Mouse (Mus musculus): ENCODE results near the gene Slc12a4. TPM values are rescaled to one million over a fixed set of nuclear protein-coding genes. Genes with fewer than 3 reads are reported as not detected.

Slc12a4 gene
- polyA plus RNA-seq, 1 experiment, result 1.7 TPM

DNA sequence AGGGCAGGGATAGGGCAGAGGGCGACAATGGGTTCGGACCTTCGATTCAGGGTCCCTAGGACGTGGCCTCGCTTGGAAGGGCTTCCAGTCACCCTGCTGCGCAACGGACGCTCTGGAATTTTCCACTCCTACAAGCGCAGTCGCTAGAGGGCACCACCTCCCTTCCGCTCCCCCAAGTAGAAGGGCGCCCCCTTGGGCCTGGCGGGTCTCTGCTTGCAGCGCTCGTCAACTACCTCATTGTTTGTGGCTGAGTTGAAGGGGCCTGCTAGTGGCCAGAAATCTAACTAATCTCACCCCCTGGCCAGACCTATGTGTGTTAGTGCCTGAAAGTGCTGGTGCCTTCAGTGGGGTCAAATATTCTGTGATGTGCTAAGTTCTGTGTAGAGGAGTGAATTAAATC lies 13.4 kb upstream of the Slc12a4 start, which contains the start of gene Dpep3:
Gene Dpep3 (minus strand): TSS at position 105 of the 400 bp plus-strand sequence.
- no peaks in the 10 kb centered on the region for H3K36me3 ChIP-seq (ENCODE audit: control insufficient read depth)
- no peak within 1 kb of the TSS for H3K4me3 ChIP-seq (replicated peaks)
- H3K9me3 ChIP-seq (ENCODE audit: control insufficient read depth, low read length), result peaks cover 5% of the 10 kb centered on the region
- peaks cover 29% of the 10 kb centered on the region for H3K4me1 ChIP-seq (ENCODE audit: control insufficient read depth)
- peaks cover 2% of the 10 kb centered on the region; the same call in 1 of the 2 replicates for H3K27me3 ChIP-seq (ENCODE audit: control insufficient read depth)
- TF ChIP-seq TAL1 (IDR thresholded peaks at IDR 0.05; ENCODE audit: low read length), result no peak
- TF ChIP-seq GATA1 (IDR thresholded peaks at IDR 0.05; ENCODE audit: low read length), result no peak

DNA sequence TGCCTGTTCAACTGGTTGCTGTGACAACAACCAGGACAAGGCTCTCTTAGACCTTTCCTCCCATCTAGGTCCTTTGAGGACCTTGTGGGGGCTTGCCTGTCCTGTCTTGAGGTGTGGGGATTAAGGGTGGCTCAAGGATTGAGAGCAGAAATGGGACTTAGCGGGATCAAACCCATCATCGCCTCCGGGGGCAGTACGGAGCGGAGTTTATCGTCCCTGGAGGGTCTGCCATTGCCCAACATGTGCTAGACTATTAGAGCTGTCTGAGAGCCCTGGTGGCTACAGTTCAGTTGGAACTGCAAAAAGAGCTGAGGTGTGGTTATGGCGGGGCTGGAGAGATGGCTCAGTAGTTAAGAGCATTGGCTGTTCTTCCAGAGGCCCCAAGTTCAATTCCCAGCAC lies 9.5 kb upstream of the Slc12a4 start:
- no peak overlapping the region for H3K4me3 ChIP-seq (replicated peaks)
- TF ChIP-seq TAL1 (IDR thresholded peaks at IDR 0.05; ENCODE audit: low read length) (no peak), GATA1 (IDR thresholded peaks at IDR 0.05; ENCODE audit: low read length) (no peak)
- H3K9me3 ChIP-seq (ENCODE audit: control insufficient read depth, low read length), result peaks cover 5% of the 10 kb centered on the region
- H3K27me3 ChIP-seq (ENCODE audit: control insufficient read depth), result no peaks in the 10 kb centered on the region
- peaks cover 32% of the 10 kb centered on the region for H3K4me1 ChIP-seq (ENCODE audit: control insufficient read depth)
- H3K36me3 ChIP-seq (ENCODE audit: control insufficient read depth), result no peaks in the 10 kb centered on the region

DNA sequence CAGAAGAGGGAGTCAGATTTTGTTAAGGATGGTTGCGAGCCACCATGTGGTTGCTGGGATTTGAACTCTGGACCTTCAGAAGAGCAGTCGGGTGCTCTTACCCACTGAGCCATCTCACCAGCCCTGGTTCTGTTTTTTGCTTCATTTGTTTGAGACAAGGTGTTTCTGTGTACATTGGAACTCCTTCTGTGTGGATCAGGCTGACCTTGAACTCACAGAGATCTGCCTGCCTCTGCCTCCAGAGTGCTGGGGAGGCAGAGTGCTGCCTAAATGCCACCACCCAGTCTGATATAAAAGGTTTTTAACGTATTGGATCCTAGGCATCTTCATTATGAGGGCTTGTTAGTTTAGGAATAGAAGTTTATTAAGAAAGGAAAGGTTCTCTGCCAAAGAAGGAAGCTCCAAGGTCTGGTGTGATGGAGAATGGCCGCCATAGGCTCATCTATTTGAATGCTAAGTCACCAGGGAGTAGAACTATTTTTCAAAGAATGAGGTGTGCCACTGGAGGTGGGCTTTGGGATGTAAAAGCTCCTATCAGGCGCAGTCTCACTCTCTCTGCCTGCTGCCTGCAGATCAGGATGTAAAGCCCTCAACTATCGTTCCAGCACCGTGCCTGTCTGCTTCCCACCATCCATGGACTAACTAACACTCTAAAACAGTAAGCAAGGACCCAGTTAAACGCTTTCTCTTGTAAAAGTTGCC lies 5.3 kb upstream of the Slc12a4 start:
- no peaks in the 10 kb centered on the region for H3K9me3 ChIP-seq (ENCODE audit: control insufficient read depth, low read length)
- TF ChIP-seq TAL1 (IDR thresholded peaks at IDR 0.05; ENCODE audit: low read length) (no peak), GATA1 (IDR thresholded peaks at IDR 0.05; ENCODE audit: low read length) (no peak)
- H3K4me3 ChIP-seq (replicated peaks), result no peak overlapping the region

DNA sequence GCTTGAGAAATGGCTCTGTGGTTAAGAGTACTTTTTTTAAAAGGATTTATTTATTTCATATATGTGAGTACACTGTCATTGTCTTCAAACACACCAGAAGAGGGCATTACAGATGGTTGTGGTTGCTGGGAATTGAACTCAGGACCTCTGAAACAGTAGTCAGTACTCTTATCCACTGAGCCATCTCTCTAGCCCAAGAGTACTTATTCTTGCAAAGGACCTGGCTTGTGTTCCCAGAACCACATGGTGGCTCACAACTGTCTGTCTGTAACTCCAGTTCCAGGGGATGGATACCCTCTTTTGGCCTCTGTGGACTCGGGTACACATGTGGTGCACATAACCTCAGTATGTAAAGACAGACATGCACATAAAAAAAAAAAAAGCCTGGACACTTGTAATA lies 3.5 kb upstream of the Slc12a4 start:
- Histone ChIP-seq H3K27me3 (ENCODE audit: control insufficient read depth) (no peaks in the 10 kb centered on the region), H3K9me3 (ENCODE audit: control insufficient read depth, low read length) (no peaks in the 10 kb centered on the region), H3K36me3 (ENCODE audit: control insufficient read depth) (peaks cover 3% of the 10 kb centered on the region), H3K4me1 (ENCODE audit: control insufficient read depth) (peaks cover 47% of the 10 kb centered on the region), H3K4me3 (replicated peaks) (no peak overlapping the region)
- TF ChIP-seq TAL1 (IDR thresholded peaks at IDR 0.05; ENCODE audit: low read length) (no peak), GATA1 (IDR thresholded peaks at IDR 0.05; ENCODE audit: low read length) (no peak)

More for the DNA sequence above, 5.3 kb upstream of the Slc12a4 start:
- Histone ChIP-seq H3K36me3 (ENCODE audit: control insufficient read depth) (no peaks in the 10 kb centered on the region), H3K27me3 (ENCODE audit: control insufficient read depth) (no peaks in the 10 kb centered on the region), H3K4me1 (ENCODE audit: control insufficient read depth) (peaks cover 41% of the 10 kb centered on the region)

DNA sequence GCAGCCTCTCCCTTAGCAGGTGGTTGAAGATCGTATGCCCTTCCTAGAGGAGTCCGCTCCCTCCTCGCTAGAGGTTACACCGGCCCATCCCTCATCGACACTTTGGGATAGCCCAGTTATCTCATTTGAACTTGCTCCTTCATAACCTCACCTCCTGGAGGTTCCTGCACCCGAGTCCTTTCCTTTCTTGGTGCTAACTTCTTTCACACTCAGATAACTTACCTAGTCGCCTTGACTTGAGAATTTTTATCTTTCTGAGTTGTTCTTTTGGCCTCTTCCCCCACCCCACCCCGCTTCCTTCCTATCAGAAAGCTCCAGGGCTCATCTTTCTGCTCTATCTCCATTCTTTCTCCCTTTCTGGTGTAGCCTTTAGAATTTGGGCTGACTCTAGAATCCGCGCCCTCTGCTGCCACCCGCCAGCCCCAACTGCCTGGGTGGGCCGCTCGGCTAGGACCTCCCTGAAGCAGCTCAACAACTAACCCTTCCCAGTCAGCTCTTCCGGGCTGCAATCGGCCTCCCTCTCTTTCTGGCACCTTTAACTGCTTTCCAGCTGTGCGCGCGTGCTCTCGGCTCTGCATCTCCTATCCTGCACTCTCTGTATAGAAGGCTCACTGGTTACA lies 905 bp upstream of the Slc12a4 start:
- peaks cover 14% of the 10 kb centered on the region for H3K36me3 ChIP-seq (ENCODE audit: control insufficient read depth)
- H3K27me3 ChIP-seq (ENCODE audit: control insufficient read depth), result no peaks in the 10 kb centered on the region
- peaks cover 64% of the 10 kb centered on the region for H3K4me1 ChIP-seq (ENCODE audit: control insufficient read depth)
- TF ChIP-seq GATA1 (IDR thresholded peaks at IDR 0.05; ENCODE audit: low read length), result no peak
- TF ChIP-seq TAL1 (IDR thresholded peaks at IDR 0.05; ENCODE audit: low read length), result no peak
- H3K9me3 ChIP-seq (ENCODE audit: control insufficient read depth, low read length), result no peaks in the 10 kb centered on the region
- H3K4me3 ChIP-seq (replicated peaks), result peak overlapping the region; percentile 88

DNA sequence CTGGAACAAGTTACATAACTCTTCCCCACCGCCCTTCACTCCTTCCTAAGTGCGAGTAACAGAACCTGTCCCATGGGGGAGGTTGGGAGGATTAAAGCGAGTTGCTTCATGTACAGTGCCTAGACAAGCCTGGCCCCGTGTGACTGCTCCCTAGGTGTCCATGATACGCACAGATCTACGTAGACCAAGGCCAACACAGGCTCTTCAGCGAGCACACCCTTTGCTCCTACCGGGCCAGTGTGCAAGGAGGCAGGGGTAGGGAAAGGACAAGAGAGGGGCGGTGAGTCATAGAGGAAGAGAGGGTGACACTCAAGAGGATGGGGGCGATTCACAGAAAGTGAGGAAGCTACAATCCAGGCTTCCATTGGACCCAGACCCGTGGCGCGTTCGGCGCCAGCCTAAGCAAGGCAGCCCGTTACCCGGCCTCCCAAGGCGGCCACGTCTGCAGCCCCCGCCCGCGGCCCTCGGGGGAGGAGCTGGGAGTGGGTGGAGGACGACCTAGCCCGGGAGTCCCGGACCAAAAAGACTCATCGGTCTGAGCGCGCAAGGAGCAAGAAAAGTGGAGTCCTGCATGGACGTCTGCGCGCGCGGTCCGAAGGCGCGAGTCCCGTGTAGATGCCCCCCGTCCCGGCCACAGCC lies 512 bp downstream of the Slc12a4 start:
- Histone ChIP-seq H3K27me3 (ENCODE audit: control insufficient read depth) (no peaks in the 10 kb centered on the region), H3K4me3 (replicated peaks) (peak overlapping the region; percentile 88), H3K36me3 (ENCODE audit: control insufficient read depth) (peaks cover 16% of the 10 kb centered on the region), H3K9me3 (ENCODE audit: control insufficient read depth, low read length) (no peaks in the 10 kb centered on the region), H3K4me1 (ENCODE audit: control insufficient read depth) (peaks cover 77% of the 10 kb centered on the region)
- TF ChIP-seq GATA1 (IDR thresholded peaks at IDR 0.05; ENCODE audit: low read length) (no peak), TAL1 (IDR thresholded peaks at IDR 0.05; ENCODE audit: low read length) (no peak)

DNA sequence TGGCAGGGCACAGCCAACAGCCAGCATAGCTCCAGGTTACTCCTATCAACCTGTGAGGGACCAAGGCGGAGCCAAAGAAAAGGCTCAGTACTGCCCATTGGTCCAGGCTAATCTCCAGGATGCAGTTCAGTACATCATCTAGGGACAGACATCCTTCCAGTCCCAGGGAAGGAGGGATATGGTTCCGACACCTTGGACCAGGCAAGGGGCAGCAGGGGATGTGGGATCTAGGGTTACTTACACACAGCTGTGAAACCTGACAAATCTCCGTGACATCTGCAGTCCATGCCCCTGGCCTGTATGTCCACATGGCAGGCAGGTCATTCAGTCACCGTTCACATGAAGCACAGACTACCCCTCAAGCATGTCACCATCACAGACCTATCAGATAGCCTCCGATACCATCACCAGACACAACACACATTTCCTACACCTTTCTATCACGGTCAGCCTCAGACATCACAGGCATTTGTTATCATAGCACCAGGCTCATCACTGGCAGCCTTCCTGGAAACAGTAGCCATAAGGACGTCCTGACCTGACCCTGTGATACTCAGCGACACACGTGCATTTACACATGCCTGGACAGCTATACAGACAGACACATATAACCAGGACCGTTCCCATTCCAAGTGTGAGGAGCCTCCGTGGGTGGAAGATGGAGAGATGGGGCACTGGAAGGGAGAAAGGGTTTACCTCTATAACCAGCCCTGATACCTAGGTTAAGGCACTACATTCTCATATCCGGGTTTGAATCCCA lies 1.2 kb downstream of the Slc12a4 start:
- peaks cover 80% of the 10 kb centered on the region for H3K4me1 ChIP-seq (ENCODE audit: control insufficient read depth)
- H3K27me3 ChIP-seq (ENCODE audit: control insufficient read depth), result no peaks in the 10 kb centered on the region
- H3K4me3 ChIP-seq (replicated peaks), result peak overlapping the region; percentile 88
- H3K9me3 ChIP-seq (ENCODE audit: control insufficient read depth, low read length), result no peaks in the 10 kb centered on the region
- peaks cover 23% of the 10 kb centered on the region for H3K36me3 ChIP-seq (ENCODE audit: control insufficient read depth)
- TF ChIP-seq TAL1 (IDR thresholded peaks at IDR 0.05; ENCODE audit: low read length) (no peak), GATA1 (IDR thresholded peaks at IDR 0.05; ENCODE audit: low read length) (no peak)

DNA sequence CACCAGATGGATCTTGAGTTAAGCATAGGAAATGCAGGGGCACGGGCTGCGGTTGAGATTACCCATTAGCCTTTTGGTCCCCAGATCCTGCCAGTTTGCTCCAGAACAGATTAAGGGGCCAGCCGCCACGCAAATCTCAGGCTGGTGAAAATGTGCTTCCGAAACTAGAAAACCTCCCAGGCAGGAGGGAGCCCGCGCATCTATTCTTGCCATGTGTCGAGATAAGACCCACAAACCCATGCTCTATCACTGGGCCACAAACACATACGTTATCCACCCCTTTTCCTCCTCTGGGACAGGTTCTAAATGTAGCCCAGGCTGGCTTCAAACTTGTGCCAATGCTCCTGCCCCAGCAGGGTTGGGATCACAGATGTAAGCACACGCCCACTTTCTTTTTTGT lies 4.4 kb downstream of the Slc12a4 start:
- Histone ChIP-seq H3K9me3 (ENCODE audit: control insufficient read depth, low read length) (no peaks in the 10 kb centered on the region), H3K4me1 (ENCODE audit: control insufficient read depth) (peaks cover 64% of the 10 kb centered on the region), H3K4me3 (replicated peaks) (peak overlapping the region; percentile 42), H3K27me3 (ENCODE audit: control insufficient read depth) (no peaks in the 10 kb centered on the region), H3K36me3 (ENCODE audit: control insufficient read depth) (peaks cover 52% of the 10 kb centered on the region)
- TF ChIP-seq GATA1 (IDR thresholded peaks at IDR 0.05; ENCODE audit: low read length) (no peak), TAL1 (IDR thresholded peaks at IDR 0.05; ENCODE audit: low read length) (no peak)

Data from erythroblast, embryonic 14.5 days (primary cell).